Mouse (Mus musculus): ENCODE data around the gene Stat5b. TPM values are rescaled to one million over a fixed set of nuclear protein-coding genes. Genes with fewer than 3 reads are reported as not detected.

The Stat5b gene
- total RNA-seq, 2 experiments from 2014 or later = 14.6 to 19.9 TPM

DNA sequence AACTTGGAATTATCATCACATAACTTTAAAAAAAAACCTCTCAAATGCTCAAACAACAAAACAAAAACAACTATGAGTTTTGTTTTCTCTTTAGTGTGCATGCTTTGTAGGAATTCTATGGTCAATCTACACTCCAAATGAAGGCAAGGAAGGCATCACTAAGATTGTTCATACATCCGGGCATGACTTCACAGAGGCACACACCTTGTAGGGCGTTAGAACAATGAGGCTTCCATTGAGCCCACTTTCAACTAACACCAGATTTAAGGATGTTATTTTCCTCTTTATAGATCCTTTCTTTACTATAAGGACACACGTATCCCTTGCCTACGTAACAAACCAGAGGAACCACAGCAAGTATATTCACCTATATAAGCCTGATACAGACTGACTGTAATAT lies 3.0 kb downstream of the Stat5b start:
- no peak for DNase-seq (ENCODE audit: low spot score in 2 of 2)
- intact Hi-C loops (cut with DNase I) = no loop called here

DNA sequence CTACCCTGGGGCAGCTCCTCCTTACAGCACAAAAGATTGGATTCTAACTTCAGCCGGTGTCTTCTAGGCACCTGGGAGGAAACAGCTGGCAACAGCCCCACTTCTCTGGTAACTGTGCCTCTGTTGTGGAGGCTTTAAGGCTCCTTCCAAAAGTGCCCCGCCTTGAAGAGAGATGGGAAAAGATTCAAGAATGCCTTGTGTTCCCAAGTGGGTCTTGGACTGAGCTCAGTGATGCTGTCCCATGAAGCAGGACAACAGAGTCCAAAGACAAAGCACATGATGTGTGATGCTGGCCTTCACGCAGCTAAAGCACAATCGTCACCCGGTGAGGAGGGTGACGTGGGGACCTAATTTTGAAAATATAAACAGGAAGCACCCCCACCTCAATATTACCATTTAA lies 4.7 kb downstream of the Stat5b start:
- intact Hi-C loops (cut with DNase I) = no loop called here

DNA sequence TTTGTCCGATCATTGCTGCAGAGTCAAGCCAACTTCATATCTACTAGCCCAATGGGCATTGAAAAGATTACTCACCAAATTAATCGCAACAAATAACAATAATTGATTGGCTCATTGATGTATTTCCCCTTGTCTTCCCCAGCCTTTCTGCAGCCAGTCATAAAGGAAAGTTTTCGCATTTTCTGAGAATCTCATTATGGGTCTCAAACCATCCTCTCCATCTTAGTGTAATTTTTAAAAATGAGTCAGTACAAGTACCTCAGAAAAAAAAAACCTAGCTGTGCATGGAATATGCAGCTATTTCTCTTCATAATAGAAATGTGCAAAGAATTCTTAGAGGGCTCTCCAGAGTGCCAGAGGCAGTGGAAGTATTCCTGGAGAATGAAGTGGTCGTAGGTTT lies 6.4 kb downstream of the Stat5b start:
- DNase-seq (ENCODE audit: low spot score in 2 of 2) = no peak
- intact Hi-C loops (cut with DNase I) = no loop called here

More for the DNA sequence above, 4.7 kb downstream of the Stat5b start:
- DNase-seq (ENCODE audit: low spot score in 2 of 2) = no peak

DNA sequence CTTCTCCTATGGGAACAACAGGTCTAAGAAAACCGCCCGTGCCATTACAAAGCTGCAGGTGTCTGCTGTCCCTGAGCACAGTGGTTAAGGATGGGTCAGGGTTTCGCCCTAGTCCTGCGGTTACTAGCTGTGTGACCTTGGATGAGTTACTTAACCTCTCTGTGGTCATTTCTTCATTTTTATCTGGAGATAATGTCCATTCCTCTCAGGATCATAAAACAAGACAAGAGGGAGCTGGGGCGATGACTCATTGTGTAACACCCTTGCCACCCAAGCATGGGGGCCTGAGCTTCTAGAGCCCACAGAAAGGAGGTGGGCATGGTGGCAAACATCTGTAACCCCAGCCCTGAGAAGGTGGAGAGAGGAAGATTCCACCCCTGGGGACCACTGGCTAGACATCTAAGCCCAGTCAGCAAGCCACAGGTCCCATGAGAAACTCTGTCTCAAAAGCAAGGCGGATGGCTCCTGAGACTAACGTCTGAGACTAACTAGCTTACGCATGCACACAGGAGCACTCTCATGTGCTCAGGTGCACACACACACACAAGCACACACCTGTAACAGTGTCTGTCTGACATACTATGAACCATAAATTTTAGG lies 7.4 kb downstream of the Stat5b start:
- DNase-seq (ENCODE audit: low spot score in 2 of 2) = no peak
- intact Hi-C loops (cut with DNase I) = no loop called here

DNA sequence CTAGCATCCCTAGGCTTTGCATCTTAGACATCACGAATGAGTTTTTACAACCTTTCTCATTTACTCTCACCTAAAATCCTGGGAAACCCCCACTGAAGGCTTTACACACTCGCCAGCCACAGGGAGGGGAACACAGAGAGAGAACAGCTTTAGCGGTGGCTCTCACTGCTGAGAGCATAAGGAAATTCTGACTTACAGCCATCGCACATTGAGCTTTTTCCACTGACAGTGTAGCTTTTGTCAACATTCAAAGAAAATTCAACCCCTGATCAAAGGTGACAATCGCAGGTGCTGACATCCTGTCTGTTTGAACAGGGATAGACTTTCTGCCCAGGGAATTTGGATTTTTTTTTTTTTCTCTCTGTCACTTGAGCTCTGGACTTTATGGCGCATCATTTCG lies 8.5 kb downstream of the Stat5b start:
- intact Hi-C loops (cut with DNase I) = no loop called here
- no peak for DNase-seq (ENCODE audit: low spot score in 2 of 2)

DNA sequence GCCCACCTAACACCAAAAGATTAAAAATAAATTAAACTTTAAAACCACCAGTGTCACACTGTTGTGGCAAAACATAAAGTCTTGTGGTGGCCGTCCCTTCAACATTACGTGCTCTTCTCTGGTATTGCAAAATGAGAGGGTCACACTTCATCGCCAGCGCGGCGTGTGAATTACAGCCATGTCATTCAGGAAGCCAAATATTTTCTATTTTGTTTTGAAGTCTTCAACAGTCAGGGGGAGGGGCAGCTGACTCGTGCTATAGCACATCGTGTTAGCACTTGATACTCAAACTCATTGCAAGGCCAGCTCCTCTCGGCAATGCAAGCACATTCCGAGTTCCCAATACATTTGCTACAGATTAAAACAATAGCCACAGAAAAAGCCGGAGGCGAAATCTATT lies 9.7 kb downstream of the Stat5b start:
- intact Hi-C loops (cut with DNase I) = no loop called here

DNA sequence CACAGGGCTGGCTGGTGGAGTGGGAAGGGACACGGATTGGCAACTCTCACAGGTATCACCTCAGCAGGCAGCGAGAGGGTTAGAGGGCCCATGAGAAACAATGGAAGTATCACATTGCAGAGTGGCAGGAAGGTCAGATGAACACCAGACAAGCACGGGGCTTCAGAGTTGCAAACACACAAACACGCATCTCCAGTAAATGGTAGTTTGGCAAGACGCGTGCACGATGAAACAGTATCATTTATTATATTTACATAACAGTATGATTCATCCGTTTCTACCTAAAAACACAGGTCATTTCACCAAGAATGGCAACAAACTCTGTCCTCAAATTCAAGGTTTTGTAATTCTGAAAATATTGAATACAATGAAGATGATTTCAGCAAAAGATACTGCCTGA lies 11.0 kb downstream of the Stat5b start:
- no peak for DNase-seq (ENCODE audit: low spot score in 2 of 2)
- intact Hi-C loops (cut with DNase I) = loop anchor here (10.0 kb wide), 1 partner anchor 115 kb away; no protein-coding TSS in a partner anchor

More for the DNA sequence above, 9.7 kb downstream of the Stat5b start:
- DNase-seq (ENCODE audit: low spot score in 2 of 2) = no peak

DNA sequence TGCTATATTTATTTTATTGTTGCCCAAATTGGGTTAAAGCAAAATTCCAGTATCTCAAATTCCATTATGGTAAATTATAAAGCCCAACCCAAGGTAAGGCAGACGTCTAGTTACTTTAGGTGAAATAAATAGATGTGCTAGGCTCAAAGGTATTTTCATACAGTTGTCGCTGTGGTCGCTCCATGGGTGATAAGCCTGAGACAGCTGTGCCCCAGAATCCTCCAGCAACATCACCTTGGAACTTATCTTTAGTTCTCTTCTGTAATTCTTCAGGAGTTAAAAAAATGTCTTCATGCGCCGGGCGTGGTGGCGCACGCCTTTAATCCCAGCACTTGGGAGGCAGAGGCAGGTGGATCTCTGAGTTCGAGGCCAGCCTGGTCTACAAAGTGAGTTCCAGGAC lies 11.6 kb downstream of the Stat5b start:
- intact Hi-C loops (cut with DNase I) = loop anchor here (10.0 kb wide), 1 partner anchor 116 kb away; no protein-coding TSS in a partner anchor
- no peak for DNase-seq (ENCODE audit: low spot score in 2 of 2)

DNA sequence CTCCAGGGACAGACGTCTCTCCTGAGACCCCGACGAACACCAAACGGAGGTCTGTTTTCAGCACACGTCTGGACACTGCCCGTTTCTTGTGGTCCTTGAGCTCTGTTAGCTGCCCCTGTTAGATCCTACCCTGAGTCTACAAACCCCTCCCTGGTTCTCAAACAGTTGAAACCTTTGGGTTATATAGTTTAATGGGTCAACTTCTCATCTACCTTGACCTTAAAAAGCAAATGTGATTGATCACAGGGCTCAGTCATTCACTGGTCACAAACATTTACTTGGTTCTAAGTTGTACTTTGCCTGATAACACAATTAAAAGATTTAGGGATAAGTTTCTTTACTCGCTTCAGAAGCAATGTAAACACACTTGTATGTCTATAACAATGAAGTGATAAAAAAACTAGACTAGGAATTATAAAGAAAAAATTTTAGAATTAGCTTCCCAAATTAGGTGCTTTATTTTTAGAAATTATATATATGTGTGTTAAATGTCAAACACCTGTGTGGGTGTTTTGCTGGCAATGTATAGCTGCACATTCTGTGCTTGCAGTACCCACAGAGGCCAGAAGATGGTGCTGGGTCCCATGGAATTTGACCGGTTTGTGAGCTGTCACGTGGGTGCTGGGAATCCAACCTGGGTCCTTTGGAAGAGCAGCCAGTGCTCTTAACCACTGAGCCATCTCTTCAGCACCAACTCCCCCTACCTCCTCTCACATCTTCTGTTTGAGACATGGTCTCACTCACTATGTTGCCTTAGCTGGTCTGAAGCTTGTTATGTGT lies 13.4 kb downstream of the Stat5b start:
- intact Hi-C loops (cut with DNase I) = loop anchor here (10.0 kb wide), 1 partner anchor 118 kb away; no protein-coding TSS in a partner anchor
- no peak for DNase-seq (ENCODE audit: low spot score in 2 of 2)

DNA sequence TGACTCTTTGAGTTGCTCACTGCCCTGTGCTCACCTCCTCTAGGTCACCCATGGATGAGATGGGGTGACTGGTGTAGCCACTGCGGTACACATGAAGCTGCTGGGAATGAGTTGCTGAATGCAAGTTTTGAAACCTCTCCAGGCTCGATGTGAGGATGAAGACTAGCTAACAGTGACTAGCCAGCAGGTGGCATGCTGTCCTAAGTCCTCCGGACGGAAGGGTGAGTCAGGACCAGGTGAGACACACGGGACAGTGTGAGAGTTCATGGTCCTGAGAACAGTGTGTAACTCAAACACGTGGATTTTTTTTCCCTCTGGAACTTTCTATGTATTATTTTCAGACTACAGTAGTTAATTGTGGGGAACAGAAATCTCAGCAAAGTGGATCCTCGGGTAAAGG lies 17.1 kb downstream of the Stat5b start:
- intact Hi-C loops (cut with DNase I) = loop anchor here (10.0 kb wide), 1 partner anchor 121 kb away; no protein-coding TSS in a partner anchor
- no peak for DNase-seq (ENCODE audit: low spot score in 2 of 2)

DNA sequence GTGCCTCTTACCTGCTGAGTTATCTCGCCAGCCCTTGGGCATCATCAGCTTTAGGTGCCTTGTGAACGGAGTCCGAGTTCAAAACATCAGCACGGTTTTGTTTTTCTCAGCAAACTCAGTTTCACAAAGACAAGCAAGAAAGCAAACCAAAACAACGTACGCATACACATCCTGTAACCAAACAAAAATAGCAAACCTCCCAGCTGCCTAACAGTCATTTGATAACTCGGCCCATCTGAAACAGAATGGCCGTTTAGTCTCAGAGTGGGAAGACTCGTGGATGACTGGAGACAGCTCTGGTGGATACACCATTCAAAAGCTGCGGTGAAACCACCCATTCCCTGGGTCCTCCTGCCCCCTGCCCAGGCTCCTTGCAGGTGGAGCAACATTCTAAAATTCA lies 19.1 kb downstream of the Stat5b start:
- intact Hi-C loops (cut with DNase I) = loop anchor here (10.0 kb wide), 1 partner anchor 123 kb away; no protein-coding TSS in a partner anchor
- no peak for DNase-seq (ENCODE audit: low spot score in 2 of 2)

DNA sequence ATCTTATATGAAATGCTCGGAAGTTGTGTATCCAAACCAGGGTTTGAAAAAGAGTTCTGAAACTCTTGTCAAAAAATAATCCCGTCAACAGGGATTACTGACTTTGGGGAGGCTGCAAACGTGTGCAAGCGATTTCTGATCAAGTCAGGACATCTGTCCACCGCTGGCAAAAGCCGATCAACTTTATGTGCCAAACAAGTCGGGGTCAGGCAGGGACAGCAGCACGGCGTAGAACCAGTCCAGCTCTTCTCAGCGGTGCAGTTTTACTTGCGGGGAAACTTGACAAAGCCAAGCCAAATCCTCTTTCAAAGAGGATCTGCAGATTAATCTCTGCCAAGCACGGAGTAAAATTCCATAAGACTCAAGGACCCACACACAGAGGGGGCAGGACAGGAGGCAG lies 20.8 kb downstream of the Stat5b start:
- no peak for DNase-seq (ENCODE audit: low spot score in 2 of 2)
- intact Hi-C loops (cut with DNase I) = loop anchor here (10.0 kb wide), 1 partner anchor 125 kb away; no protein-coding TSS in a partner anchor

DNA sequence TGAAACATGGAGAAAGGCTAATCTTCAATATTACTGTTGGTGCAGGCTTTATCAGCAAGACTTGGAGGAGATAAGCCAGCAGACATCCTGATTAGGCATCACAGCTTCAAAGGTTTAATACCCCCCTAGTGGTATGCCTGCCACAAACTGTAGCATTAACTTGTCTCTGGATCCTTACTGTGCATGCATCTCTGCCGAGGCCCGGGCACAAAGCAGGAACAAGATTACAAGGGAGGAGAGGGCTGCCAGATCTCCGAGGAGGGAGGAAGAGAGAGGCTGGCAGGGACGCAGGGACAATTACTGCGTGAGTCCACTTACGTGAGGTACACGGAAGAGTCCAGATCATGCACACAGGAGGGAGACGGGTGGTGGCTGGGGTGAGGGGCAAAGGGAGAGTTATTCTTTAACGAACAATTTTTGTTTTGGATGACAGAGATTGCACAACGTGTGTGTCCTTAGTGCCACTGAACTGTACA lies 21.8 kb downstream of the Stat5b start:
- intact Hi-C loops (cut with DNase I) = no loop called here
- no peak for DNase-seq (ENCODE audit: low spot score in 2 of 2)

DNA sequence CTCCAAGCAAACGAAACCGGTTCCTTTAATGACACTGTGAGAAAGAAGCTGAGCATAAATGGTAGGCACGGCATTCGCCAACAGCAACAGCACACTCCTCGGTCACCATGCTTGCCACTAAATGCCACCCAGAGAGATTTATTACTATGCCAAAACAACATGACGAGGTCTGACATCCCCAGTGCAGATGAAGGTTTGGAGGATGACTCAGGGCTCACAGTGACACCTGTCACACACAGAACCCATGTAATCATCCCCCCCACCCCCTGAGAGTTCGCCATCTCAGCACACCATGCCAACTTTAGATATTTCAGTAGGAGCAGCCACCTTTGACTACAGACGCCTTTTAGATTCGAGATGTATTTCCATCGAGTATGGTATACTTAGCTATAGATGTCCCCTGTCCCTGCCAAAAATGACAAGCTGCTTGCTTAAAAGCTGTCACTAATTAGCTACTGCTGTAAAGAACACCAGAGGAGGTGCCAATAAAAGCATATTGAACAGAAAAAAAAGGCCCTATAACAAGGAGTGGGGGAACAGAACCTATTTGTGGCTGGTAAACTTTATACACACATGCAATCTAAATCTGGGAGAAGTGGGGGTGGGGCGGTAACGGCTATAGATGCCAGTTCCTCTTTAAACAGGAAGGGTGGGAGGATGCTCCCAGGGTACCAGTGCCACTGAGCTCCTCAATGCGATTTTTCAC lies 24.2 kb downstream of the Stat5b start:
- intact Hi-C loops (cut with DNase I) = no loop called here
- DNase-seq (ENCODE audit: low spot score in 2 of 2) = peak; percentile 74 to 83

DNA sequence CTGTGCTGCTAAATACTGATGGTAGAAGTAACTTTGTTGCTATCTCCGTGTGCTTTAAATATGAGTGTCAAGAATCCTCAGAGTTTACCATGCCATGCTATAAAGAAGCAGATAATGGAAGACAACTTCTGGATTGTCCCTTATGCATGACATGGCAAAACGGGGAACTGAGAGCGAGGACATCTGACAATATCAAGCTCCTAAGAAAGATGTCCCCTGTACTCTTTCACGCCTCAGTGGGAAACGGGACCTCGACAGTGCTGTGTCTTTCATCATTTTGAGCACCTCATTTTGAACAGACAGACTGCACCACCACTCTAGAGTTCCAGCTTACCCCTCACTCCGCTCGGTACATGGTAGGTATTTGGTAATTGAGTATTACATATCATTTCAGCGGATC lies 25.1 kb downstream of the Stat5b start:
- intact Hi-C loops (cut with DNase I) = no loop called here
- no peak for DNase-seq (ENCODE audit: low spot score in 2 of 2)

DNA sequence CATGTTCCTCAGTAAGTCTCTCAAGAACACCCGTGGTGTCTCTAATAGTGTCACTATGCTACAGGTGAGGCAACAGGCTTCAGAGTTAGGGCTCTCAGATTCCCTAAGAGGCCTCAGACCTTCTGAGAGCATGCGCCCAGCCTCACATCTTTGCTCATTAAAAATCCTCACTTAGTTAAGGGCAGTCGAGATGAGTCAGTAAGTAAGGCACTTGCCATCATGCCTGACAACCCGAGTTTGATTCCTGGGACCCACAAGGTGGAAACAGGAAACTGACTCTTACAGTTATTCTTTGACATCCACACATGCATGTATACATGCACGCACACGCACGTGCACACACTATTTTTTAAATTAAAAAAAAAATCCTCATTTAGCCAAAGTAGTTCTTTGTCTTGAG lies 26.0 kb downstream of the Stat5b start:
- DNase-seq (ENCODE audit: low spot score in 2 of 2) = no peak
- intact Hi-C loops (cut with DNase I) = no loop called here

DNA sequence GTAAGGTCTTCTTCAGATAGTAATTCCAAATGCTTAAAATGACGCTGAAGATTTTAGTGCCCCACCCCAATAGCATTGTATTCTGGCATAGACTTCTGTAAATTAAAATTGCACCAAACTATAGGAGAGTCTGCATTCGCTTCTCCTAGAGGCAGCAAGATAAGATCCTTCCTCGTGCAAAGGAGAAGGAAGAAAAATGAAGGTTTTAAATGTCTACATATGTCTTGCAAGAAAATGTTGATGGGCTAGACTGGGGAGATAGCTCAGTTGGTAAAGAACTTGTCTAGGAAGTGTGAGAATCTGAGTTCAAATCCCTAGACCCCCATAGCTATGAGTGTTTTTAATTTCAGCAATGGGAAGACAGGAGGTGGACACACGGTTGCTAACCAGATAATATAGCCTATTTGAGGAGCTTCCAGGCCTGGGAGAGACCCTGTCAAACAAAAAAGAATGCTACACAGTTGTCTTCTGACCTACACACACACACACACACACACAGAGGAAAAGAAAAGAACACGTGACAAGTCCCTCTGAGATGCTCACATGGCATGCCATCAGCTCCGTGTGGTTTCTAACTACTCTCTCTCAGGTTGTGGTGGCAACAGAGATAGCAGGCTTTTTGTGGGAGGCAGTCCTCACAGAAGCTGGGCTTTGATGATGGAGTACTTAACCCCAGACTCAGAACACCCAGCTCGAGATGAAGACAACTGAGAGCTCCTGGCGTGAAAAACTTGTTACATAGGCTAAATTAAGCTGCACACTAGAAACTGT lies 26.8 kb downstream of the Stat5b start:
- intact Hi-C loops (cut with DNase I) = no loop called here

DNA sequence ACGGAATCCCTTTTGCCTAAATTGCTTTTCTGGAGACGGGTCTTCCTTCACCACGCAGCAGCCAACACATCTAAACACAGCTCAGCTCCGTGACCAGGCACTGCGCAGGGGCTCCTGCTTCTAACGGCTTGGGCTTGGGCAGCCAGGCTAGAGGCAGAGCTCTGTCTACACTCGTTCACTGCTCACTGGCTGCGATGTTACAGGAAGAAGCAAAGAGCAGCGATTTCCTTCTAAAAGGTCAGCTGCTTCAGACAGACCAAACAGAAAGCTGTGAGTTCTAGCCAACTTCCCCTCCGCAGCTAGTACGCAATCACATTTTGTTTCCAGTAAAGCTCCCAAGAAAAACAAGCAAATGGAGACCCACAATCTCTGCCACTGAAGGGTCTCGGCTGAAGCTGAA lies 28.2 kb downstream of the Stat5b start:
- intact Hi-C loops (cut with DNase I) = no loop called here
- peak; percentile 31 to 32 for DNase-seq (ENCODE audit: low spot score in 2 of 2)

More for the DNA sequence above, 26.8 kb downstream of the Stat5b start:
- DNase-seq (ENCODE audit: low spot score in 2 of 2) = peak in 1 of 2 experiments; percentile 80

DNA sequence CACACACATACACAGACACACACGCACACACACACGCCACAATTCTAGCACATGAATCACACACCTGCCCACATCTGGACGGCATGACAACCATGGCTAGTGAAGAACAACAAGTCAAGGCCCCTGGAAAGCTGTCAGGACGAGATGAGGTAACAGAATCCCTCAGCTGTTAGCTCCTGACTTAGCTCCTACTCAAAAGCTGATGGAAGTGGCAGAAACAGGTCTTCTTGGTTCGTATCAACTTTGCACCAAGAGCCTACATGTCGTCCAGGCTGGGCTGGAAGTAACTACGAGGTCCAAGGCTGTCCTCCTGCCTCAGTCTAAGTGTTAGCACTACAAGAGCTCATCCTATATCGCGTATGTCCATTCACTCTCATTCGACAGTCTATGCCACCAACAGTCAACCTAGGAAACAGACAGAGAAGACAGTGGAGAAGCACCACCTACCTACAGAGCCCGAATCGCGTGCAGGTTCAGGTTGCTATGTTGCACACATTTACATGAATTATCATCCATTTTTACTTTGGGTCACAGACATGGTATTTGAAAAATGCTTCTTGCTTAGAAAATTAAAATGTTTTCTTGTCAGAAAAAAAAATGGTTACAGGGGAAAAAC lies 28.8 kb downstream of the Stat5b start:
- no peak for DNase-seq (ENCODE audit: low spot score in 2 of 2)
- intact Hi-C loops (cut with DNase I) = no loop called here
